Mouse (Mus musculus) c-Kit-negative CD71-positive TER-119-positive erythroid progenitor cells, embryonic 14.5 days (primary cell): ENCODE measurements around the gene Pola2.

Experiments used
- DNase-seq: peaks from one replicate; pipeline ENCODE4 v3.0.0-alpha.2; 2013; ENCODE audit warnings: low read depth, low spot score

Gene Pola2

DNA sequence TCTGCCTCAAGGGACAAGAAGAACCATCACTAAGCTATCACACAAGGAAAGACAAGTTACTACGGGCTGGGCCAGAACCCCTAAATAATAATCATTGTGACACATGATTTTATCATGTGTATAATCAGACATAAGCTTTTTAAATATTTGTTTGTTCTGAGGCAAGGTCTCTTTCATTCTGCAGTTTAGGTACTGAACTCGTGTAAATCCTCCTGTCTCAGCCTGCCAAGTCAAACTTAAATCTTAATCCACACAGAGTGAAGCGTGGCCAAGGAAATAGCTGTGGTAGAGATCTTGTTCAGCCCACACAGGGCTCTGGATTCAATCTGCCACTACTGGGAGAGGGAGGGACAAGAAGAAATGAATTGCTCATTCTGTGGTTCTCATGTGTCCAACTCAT lies 56.7 kb downstream of the Pola2 start:
- DNase-seq: no peak

DNA sequence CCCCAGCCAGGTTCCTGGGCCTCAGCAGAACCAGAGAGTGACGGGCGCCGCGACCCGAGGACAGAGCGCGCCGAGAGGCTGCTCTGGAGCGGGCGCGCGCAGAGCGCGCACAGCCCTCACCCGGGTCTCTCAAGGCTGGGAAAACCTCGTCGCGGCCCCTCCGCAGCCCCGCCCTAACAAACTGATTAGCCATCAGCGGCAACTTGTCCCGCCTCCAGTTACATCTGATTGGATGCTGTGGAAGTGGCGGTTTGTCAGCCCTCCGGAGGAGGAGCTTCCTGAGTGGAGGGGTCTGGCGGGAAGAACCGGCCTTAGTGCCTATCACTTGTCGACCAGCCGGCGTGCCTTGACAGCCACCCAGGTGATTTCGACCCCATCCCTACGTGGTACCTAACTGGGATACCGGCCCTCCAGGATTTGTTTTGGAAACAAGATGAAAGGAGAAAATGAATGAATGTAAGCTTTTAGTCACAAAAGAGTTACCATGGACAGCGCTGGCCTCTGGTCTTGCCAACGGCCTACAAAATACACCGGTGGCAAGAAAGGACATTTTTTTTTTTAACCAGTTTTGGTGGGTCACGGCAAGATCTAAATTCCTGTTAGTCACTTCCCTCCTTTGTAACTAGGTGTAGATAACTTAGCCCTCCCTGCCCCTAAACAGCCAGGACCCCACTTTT lies 69.9 kb downstream of the Pola2 start, which contains the start of gene Tigd3:
TSS of gene Tigd3 (minus strand) at position 148 of the 677 bp plus-strand sequence.
- peak; percentile 88 for DNase-seq

DNA sequence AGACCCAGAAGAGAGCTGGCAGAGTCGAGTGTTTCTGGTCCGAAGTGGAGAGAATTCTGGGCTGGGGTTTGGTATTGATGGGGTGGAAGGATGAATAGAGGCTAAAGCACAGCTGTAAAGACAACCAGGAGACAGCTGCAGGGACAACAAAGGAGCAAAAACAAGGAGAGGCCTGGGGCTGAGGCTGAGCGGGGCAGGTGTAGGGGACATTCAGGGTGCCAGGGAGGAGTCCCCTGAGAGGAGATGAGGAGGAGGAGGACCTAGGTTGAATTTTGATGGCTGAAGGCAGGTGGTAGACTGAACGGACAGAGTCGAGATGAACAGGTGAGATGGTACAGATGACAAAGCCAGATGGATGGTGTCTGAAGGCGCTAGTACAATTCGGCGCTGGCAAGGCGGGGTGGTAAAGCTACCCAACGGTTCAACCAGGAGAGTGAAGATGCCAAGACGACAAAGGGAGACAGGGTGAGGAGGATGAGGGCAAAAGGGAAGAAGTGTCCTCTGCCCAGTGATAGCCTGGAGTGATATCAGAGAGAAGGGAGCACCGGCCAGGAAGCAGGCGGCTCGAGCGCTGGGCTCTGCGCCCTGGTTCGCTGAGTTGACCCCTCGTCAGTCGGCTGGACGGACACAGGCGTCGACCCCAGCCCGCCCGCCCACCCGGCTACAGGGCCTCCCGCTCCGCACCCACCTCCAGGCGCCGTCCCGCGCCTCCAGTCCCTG lies 70.6 kb downstream of the Pola2 start:
- no peak for DNase-seq

DNA sequence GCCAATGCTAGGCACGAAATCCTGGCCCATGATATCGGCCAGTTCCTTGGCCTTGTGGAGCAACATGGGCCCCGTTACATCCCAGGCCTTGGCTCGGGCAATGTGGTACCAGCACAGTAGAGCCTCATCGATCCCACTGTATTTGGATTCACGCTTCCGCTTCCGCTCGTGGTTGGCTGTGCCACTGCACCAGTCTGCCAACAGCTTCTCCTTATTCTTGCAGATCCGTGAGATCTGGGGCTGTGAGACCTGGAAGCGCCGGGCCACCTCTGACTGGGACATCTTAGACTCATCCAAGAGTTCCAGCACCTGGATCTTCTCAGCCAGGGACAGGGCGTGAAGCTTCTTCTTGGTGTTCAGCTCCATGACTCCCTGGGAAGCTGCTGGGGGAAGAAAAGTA lies 71.3 kb downstream of the Pola2 start:
- DNase-seq: no peak

DNA sequence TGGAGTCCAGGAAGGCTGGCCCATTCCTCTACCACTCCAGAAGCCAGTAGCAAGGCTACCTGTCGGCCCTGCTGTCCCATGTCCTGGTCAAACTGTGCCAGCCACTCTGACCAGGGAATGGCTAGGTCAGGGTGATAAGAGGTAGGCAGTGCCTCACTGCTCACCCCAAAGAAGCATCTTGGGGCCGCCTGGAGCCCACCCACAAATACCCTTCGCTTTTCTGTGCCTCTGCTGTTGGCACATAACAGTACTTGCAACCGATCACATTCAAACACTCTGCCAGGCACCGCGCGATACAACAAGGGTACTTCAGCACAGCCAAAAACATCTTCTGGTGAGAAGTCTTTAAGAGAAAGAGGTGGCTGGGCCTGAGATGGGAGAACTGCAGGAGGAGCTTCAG lies 71.7 kb downstream of the Pola2 start:
- DNase-seq: no peak

DNA sequence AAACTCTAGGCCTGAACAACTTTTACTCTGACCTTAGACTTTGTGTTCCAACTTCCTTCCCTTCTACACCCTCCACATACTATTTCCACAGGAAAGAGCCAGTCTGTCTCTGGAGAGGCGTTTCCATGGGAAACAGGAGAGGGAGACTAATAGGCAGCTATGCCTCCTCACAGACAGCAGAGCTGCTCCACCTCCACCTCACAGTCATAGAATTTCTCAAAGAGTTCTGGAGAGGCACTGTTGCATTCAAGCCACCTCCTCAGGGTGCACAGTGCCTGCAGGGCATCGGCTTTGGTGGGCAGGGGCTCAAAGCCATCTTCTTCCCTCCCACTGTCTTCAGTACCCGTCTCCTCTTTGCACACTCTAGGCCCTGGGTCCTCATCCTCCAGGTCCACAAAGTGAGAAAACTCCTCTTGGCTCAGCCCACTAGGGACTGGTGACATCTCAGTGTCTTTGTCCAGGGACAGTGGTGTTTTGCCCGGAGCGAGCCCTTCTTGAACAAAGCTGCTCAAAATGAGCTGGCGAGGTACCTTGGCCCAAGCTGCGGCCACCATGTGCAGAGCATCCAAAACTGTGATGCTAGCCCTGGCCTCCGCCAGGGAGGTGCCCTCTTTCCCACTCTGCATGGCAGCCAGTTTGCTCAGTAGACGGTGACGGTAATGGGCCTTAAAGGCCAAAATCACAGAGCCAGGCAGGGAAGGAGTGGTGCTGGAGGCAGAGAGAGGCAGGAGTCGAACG lies 72.3 kb downstream of the Pola2 start:
- no peak for DNase-seq
